ENCODE assay signal across 15 mouse cellular contexts in genomic region chrX:71811966-71812835, GRCm38 (mm10). TPM values are rescaled to one million over a fixed set of nuclear protein-coding genes. Genes with fewer than 3 reads are reported as not detected.
A peak's percentile ranks its signal among the peaks of the same experiment; 100 is the strongest.
DNase-seq lines count a peak whose midpoint lies in the region; ATAC-seq lines count a peak whose summit lies in the region.
"Had no signal": no experiment of that assay in that cellular context is flagged by ENCODE, and none has a peak within 500 bp of the region (broad histone marks: within the 10 kb centered on the region; RNA-seq: fewer than 3 reads in every experiment).

No protein-coding gene starts in this region.

- no peaks in the 10 kb centered on the region for H3K9me3 ChIP-seq in intestine, embryonic 15.5 days

- H3K27me3 ChIP-seq in intestine, embryonic 15.5 days (replicated peaks), result no peaks in the 10 kb centered on the region

- no peak overlapping the region for H3K4me3 ChIP-seq in intestine, embryonic 15.5 days (replicated peaks)

- 30% methylated on average over 5 of the region's 5 CpGs for WGBS in intestine, embryonic 15.5 days

- no peaks in the 10 kb centered on the region for H3K36me3 ChIP-seq in intestine, embryonic 15.5 days

- ATAC-seq in intestine, embryonic 15.5 days, result peak; percentile 48; the same call in 1 of the 2 replicates
- ATAC-seq: forebrain, embryonic 16.5 days had no signal

- no peak overlapping the region for H3K27ac ChIP-seq in intestine, embryonic 15.5 days

- H3K9ac ChIP-seq in intestine, embryonic 15.5 days, result no peak overlapping the region

- H3K4me2 ChIP-seq in intestine, embryonic 15.5 days (replicated peaks), result no peak overlapping the region

- DNase-seq in embryo, embryonic 10 days (ENCODE audit: low spot score), result peak; percentile 11
- no peak for DNase-seq in embryo, embryonic 9.5 days (ENCODE audit: extremely low spot score)
- DNase-seq in lung, postnatal 10 days, result peak; percentile 32
- no peak for DNase-seq in lung, adult 18-20 months
- peak; percentile 0 for DNase-seq in Muller cell, postnatal 12 days (ENCODE audit: inconsistent ontology term)
- DNase-seq in spleen, adult 12 weeks (ENCODE audit: low spot score), result no peak
- no peak for DNase-seq in testis, postnatal 10 days (ENCODE audit: low spot score)
- DNase-seq: adrenal gland, postnatal 36 days; cerebellum, adult 11-12 months; gastrocnemius, postnatal 36 days; kidney, adult 2 months; layer of hippocampus, adult 9-11 months; thymus, adult 2 months had no signal

- 0 out of 2 replicates have a peak, but pooled peaks cover 3% of the 10 kb centered on the region for H3K4me1 ChIP-seq in intestine, embryonic 15.5 days (replicated peaks)

RNA-seq across cellular contexts. Expression of gene Vma21, which starts 3.5 kb away (rescaled TPM):
- polyA plus RNA-seq in intestine, embryonic 15.5 days (2015; fragmentation: Nextera tagmentation; extraction: Ambion mirVana), result 44.8 and 46.0 TPM in 2 replicates

Comparison
In these comparisons a context has a peak if more than half of its experiments do, and no peak if none do; other contexts are left out.
1. DNase-seq: peak in embryo, embryonic 10 days (single experiment), lung, postnatal 10 days (single experiment) and Muller cell, postnatal 12 days (single experiment); none in embryo, embryonic 9.5 days (single experiment), lung, adult 18-20 months (0 of 2), spleen, adult 12 weeks (single experiment) and testis, postnatal 10 days (single experiment).